Mouse (Mus musculus): ENCODE results near the gene Vps37c.

The Vps37c gene

DNA sequence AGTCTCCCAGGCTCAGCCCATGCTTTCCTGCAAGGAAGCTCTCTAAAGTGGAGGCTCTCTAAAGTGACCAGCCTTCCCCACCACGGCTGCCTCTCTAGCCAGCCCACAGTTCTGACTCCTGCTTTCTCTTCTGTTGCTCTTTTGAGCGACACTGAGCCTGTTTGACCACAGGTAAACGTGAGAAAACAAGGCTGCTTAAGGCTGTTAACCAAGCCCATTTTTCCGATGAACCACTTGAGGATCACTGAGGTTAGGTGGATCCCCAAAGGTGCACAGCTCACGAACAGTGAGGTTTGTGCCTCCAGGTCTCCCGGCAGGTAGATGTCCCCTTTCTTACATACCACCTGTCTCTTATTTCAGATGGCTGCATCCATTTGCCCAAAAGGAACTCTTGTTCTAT lies 53.6 kb downstream of the Vps37c start:
- no peak for DNase-seq (ENCODE audit: low spot score)

DNA sequence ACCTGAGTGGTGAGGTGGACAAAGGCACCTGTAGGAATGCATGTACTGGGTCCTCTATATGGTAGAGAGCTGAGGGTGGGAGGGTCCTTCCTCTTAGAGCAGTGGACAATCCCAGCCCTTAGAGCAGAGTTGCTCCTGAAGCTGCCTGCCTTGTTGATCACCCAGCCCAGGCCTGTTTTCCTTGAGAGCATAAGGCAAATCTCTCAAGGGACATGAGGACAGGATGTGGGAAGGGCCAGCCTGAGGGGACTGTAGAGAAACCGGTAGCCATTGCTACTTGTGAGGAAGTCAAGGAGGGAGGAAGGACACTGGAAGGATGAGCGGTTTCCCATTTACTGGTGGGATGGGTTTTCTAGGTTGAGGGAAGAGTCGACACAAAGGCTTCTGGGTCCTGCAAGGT lies 54.0 kb downstream of the Vps37c start:
- no peak for DNase-seq (ENCODE audit: low spot score)

DNA sequence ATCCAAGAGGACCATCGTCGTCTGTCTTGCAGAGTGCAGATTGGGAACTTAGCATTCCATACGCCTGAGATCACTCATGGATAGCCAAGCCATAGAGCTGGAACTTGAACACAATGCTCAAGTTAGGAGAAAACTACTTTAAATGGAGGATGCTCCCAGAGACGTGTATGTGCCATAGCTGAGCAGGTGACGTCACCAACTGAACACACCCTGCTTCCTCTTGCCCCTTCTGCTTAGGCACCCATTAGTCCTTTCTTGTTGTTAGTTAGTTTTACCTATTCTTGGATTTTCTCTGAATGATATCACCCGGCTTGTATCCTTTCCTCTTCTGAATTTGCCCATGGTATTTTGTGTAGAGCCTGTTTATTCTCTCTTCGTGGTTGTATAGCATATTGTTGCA lies 58.6 kb downstream of the Vps37c start:
- DNase-seq (ENCODE audit: low spot score) = no peak

DNA sequence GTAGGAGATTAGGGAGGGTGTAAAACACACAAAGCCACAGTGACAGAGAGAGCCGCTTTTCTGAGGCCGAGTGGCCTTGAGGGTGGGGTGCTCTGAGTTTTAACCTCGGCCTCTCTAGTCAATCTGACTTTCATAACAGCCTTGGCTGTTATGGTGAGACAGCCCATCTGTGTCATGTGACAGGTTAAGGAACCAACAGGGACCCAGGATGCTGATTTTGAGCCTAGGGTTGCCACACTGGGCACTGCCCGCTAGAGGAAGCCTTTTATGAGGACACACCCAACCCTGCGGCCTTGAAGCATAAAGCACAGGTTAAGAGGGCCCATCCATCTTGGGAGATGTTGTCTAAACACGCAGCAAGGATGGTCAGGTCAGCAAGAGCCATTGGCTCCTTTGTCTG lies 59.2 kb downstream of the Vps37c start:
- no peak for DNase-seq (ENCODE audit: low spot score)

DNA sequence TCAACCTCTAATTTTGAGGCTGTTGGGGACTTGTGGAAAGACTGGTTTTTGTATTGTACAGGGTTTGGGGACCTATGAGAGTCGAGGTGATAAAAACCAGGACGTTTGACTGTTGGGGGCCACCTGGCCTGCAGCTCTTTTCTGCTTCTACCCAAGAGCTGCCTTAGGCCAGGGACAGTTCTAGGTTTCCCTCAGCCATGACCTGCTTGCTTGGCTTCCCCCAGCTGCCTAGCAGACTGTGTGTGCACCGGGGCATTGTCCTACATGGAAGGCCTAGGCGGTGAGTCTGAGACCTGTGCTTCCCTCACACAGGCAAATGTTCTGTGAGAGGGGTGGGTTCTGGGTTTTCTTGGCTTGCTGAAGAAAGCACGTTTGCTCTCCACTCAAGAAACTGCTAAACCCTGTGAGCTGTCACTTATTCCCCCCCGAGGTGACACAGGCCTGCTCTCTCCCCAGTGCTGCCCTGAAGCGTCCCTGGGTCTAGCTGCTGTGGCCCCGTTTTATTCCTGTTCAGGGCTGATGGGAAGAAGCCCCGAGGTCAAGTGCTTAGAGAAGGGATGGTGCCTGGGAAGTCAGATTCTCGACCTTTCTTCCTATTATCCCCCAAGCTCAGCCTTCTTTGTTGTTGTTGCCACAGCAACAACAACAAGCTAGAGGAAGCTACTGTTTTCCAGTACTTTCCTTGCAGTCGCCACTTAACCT lies 60.0 kb downstream of the Vps37c start:
- no peak for DNase-seq (ENCODE audit: low spot score)

DNA sequence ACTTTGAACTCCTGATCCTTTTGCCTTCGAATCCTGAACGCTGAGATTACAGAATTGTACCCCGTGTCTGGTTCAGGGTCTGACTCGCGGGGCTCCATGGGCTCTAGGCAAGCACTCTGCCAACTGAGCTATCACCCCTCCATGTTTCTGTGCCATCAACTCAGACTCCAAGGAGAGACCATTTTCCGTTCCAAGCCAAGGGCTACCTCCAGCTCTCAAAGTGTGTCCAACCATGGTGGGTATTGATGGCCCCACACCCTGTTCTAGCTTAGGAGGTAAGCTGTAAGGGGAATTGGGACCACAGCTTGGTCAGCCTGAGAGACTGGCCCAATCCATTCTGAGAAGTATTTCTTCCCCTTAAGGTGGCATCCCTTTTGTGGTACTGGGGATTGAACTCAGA lies 60.8 kb downstream of the Vps37c start:
- DNase-seq (ENCODE audit: low spot score) = no peak

DNA sequence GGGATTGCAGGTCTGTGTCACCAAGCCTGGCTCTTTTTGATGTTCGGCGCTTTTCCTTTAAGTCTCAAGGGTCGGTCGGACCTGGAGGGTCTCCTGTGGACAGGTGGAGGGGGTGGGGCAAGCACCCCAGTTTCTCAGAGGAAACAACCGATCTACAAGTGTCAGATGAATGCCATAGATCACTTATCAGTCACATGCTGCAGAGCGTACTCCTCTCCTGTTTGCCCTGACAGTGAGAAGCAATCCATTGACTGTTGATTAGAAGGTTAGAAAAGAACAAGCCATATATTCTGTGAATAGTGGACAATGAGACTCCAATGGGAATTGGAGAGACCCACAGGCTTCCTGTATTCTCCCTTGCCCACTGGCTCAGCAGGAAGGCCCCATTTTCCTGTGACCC lies 61.6 kb downstream of the Vps37c start:
- DNase-seq (ENCODE audit: low spot score) = no peak

DNA sequence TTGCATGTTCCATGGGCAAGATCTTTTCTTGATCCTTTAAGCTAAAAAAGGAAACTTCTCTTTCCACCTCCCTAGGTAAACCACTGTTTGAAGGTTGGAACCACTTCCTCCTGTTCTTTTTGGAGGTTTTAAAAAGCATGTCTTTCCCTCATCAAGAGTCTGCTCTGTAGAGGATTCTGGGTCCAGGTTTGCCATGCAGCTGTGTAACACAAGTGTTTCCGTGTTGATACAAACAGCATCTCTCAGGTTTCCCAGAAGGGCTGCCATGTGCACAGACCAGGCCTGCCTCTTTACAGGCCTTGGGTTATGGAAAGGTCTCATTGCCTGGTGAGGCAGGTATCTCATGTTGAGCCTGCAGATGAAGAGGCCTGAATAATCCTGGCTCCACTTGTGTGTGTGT lies 63.1 kb downstream of the Vps37c start:
- DNase-seq (ENCODE audit: low spot score) = no peak

DNA sequence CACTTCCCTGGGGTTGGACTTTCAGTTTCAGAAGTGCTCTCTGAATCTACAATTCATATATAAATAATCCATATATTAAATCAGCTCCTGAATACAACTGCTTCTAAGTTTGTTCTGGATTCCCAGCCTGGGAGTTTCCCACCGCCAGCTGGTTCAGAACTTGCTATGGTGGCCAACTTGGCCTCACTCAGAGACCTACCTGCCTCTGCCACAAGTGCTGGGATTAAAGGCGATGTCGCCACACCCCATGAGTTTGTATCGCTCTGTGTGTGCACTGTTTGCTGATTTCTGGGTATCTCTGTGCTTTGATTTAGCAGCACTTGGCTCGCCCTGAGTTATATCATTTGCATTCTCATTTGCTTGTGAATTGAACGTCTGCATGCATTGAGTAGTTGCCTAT lies 63.6 kb downstream of the Vps37c start:
- DNase-seq (ENCODE audit: low spot score) = no peak

DNA sequence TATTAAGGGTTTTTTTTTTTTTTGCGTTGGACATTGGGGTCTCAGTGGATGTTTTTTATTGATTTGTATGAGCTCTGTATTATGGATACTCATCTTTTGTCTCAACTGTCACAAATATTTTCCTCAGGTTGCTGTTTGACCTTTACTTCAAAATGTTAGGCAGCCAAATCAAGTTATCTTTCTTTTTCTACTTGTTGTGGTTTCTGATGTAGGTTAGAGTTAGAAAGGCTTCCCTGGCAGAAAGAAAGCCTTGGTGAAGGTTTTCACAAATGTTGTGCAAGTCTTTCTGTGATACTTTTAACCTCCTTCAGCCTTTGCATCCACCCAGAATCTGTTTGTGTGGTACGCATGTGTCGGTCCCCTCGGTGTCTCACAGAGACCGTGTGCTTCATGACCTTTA lies 64.1 kb downstream of the Vps37c start:
- DNase-seq (ENCODE audit: low spot score) = no peak

DNA sequence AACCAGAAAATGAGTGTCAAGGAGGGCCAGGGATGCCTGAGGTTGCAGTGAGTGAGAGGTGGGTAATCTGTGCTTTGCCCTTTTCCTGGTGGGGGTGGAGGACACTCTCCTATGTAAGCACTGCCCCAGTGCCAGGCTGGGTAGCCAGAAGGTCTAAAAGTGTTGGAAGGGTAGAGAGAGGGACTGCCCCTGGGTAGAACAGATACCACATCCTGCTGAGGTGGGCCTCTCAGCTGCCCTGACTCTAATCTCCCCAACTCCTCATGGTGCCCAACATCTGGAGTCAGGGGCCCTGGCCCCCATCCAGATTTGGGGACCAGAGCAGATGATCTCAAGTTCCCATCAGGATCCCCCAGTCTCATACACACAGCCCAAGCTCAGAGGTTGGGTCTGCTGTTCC lies 68.6 kb downstream of the Vps37c start:
- DNase-seq (ENCODE audit: low spot score) = no peak

DNA sequence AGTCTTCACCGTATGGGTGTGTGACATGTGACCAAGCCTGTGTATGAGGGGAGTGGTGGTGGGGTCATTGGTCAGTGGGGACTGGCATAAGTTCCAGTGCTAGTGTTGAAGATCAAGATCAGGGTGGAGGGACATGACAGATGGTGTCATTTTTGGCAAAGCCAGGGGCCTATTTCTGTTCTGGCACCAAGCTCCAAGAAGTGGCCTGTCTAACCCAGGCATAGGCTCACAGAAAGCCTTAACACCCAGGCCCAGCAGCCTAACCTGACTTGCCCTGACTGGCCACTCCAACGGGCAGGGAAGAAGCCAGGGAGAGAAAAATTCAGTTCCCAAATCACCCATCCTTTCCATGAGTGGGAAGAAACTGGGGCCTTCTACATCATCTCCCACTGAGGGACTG lies 69.0 kb downstream of the Vps37c start:
- DNase-seq (ENCODE audit: low spot score) = no peak

DNA sequence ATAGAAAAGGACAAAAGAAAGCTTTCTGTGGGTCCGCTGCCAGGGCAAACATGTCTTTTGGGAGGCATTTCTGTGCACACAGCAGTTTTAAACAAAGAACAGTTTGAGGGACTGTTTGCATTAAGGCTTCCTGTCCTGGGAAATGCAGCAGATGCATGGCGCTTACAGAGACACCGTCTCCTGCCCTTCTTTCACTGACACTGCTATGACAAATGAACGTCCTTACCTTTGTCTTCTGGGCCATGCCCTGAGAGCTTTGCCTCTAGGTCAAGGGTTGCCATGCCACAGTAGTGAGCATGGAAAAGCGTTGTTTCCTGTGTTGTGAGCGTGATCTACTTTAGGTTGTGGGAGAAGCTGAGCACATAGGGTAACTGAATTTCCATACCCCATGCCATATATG lies 70.2 kb downstream of the Vps37c start:
- DNase-seq (ENCODE audit: low spot score) = no peak

DNA sequence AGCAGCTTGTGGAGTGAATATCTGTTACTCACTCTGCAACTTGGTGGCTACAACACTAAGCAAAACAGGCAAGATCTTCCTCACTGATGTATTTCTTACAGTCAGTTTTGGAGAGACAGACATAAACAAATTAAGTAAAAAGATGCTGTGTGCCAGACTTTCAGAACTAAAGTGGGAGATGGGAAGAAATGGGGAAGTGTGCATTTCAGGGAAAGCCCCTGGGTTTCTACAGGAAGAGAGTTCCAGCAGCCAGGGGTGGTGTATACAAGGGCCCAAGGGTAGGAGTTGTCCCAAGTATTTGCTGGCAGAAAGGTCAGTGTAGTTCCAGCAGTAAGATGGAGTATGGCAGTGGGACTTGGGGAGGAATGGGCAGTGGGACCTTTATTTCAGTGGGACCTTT lies 71.0 kb downstream of the Vps37c start:
- no peak for DNase-seq (ENCODE audit: low spot score)

DNA sequence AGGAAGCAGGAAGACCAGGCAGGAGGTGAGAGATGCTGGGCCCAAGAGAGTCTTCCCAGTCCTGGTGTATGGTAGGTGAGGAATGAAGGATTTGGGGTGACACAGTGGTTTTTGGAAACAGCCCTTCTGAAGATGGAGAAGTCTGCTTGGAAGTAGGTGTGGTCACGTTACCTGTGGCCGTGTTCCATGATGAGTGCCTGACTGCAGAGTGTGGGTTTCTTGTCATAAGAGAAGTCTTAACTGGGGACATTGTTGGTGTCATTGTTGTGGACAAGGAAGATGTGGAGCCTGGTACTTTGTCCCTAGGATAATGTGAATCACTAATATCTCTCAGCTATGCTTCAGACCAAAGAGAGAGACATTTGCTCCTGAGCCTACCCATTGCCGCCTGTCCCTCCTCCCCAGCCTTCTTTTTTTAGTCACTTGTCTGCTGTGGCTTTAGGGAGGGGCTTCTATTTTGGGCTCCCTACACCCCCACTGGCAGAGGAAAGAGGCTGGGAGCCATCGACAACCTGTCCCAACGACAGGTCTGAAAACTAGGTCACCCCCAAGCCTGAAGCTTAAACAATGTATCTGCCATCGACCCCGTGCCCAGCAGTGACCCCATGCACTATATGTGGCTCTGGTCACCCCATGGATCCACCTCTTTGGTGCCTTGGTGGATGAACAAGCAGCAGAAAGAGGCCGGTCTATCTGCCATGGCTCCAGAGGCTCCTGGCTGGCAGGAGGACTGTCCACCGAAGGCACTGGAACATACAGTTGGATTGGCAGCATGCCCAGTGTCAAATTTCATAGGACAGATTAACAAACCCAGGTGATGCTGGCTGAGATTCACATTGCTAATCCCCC lies 71.7 kb downstream of the Vps37c start:
- no peak for DNase-seq (ENCODE audit: low spot score)

DNA sequence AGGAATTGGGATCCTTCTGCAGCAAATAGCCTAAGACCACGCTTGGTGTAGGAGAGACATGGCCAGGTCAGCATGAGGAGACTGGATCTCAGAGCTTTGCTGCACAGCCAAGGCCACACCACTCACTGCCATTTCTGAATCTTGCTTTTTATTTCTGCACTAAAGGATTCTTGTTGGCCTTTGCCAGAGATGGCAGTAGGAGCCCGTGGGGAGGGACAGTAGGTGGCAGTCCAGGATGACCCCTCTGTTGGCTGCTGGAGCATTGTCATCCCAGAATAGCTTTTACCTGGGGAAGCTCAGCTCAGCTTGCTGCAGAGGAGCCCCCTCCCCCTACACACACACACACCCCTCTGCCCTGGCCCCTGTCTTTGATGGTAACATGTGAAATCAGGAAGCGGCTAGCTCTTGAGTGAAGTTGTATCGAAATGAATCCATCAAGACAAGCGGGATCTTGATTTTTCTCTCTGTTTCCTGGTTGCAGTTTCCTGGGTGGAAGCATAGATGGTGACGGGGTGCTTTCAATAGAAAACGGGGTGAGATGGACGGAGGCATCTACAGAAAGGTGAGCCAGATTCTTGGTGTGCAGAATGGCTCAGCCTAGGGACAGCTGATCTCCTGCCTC lies 73.4 kb downstream of the Vps37c start:
- DNase-seq (ENCODE audit: low spot score) = no peak

DNA sequence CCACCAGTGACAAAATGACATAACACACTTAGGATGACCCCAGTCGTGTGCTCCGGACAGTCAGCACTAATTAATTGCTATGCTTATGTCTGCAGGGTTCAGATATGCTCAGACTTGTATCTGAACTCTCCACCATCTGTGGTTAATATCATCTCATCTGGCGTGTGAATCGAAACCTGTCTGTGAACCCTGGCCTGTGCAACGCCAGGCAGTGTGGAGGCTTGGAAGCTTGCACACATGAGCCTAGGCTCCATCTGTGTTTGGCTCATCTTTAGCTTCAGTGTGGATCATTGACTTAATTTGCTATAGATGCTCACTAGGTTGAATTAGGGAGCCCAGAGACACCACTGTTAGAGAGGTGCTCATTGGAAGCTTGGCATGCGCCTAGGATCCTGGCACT lies 73.9 kb downstream of the Vps37c start:
- DNase-seq (ENCODE audit: low spot score) = no peak

DNA sequence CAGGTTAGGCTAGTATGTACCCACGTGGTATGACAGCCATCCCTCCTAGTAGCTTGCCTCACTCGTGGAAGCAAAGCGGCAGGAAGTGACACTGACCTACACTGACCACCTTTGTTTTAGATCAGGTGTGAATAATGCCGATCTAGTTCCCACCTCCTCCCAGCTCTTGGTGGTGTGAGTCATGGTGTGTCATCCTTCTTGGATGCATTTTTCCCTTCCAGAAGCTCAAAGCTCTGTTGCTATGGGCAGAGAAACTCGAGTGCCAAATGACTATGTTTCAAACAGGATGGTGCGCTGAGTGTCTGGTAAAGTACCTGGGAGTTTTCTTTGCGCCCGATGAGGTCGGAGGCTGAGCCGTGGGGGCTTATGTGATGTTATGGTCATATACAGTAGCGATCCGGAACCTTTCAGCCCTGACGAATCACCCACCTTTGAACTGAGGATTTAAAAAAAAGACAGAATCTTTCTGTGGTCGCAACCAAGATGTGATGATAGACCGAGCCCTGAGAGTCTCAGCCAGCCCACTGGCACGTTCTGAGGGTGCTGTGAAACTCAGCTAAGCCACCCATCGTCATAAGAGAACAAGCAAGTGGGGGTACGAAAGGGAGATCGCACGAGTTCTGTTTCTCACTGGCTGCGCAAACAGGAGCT lies 75.0 kb downstream of the Vps37c start:
- no peak for DNase-seq (ENCODE audit: low spot score)

All from urinary bladder, postnatal 14 days (tissue).